Mouse (Mus musculus): ENCODE measurements around the gene Npas3. TPM values are rescaled to one million over a fixed set of nuclear protein-coding genes. Genes with fewer than 3 reads are reported as not detected.

The Npas3 gene
- total RNA-seq, 2 experiments from 2014 or later: 42.9 to 61.7 TPM

DNA sequence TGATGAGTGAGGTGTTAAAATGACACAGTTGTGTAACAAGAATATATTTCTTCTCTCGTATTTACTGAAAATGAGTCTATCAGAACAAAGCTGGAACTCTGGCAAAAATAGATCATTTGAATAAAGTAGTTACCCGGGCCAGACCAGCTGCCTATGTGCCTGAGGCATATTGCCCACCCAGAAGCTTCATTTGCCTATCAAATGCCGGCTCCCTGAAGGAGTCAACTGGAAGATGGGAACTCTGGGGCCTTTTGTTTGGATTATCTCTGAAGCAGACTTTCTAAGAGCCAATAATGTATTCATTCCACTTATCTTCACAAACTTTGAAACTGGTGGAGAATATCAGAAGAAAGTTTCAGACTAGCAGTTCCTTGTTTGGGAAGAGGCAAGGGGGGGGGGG lies 862.5 kb downstream of the Npas3 start:
- DNase-seq (ENCODE audit: low spot score in 2 of 2): no peak

DNA sequence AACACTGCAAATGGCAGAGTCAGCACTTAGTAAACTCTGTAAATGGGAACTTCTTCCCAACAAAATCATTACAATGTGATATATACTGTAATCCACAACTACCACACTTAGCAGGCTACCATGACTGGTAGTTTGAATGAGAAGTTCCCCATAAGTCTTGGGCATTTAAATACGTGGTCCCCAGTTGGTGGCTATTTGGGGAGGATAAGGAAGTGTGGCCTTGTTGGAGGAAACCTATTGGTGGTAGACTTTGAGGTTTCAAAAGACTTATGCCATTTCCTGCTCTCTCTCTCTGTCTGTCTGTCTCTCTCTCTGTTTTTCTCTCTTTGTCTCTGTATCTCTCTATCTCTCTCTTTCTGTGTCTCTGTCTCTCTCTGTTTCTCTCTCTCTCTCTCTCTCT lies 871.9 kb downstream of the Npas3 start:
- DNase-seq (ENCODE audit: low spot score in 2 of 2): no peak

DNA sequence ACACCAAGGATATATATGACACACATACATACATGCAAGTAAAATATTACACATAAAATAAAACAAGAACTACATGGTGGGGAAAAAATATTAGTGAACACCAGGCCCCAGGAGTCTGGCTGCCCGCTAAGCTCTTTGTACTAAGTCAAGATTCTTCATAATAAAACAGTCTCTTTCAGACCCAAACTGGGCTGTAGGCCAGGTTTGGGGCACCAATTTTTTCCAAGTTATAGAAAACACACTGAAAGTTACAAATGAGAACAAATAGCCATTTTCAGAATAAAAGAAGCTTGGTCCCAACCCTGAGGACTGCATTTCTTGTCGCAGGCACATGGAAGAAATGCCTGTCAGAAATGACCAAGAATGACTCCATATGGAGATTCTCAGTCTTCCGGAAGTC lies 872.8 kb downstream of the Npas3 start:
- no peak for DNase-seq (ENCODE audit: low spot score in 2 of 2)
